Mouse (Mus musculus) testis, postnatal 10 days (tissue): Measurements from ENCODE around the gene Ubl5.
"Not testable (repeated sequence)": the region's sequence is repeated elsewhere in the genome, so short reads cannot be mapped to it uniquely, and the experiment has no call there.

Experiments used
- DNase-seq: peaks from one replicate; pipeline ENCODE4 v3.0.0; 2021; ENCODE audit warnings: low spot score

Gene Ubl5

GRCm38 (mm10) chr9:20657546-20657945, 14.9 kb downstream of the Ubl5 start:
- DNase-seq: no peak

GRCm38 (mm10) chr9:20662325-20662724, 19.6 kb downstream of the Ubl5 start:
- DNase-seq: peak; percentile 87

- DNase-seq: no peak
Observed at GRCm38 (mm10) chr9:20662874-20663273, 20.2 kb downstream of the Ubl5 start.

- DNase-seq: no peak
Observed at GRCm38 (mm10) chr9:20663956-20664355, 21.3 kb downstream of the Ubl5 start.

- DNase-seq: no peak
Observed at GRCm38 (mm10) chr9:20664366-20664765, 21.7 kb downstream of the Ubl5 start.

- DNase-seq: no peak
Observed at GRCm38 (mm10) chr9:20664982-20665637, 22.4 kb downstream of the Ubl5 start.

GRCm38 (mm10) chr9:20665925-20666324, 23.2 kb downstream of the Ubl5 start:
- peak; percentile 56 for DNase-seq

- no peak for DNase-seq
Observed at GRCm38 (mm10) chr9:20666510-20667034, 23.9 kb downstream of the Ubl5 start.

- no peak for DNase-seq
Observed at GRCm38 (mm10) chr9:20668065-20668464, 25.4 kb downstream of the Ubl5 start.

- DNase-seq: no peak
Observed at GRCm38 (mm10) chr9:20672047-20672446, 29.4 kb downstream of the Ubl5 start.

- DNase-seq: no peak
Observed at GRCm38 (mm10) chr9:20677892-20678291, 35.2 kb downstream of the Ubl5 start.

- DNase-seq: no peak
Observed at GRCm38 (mm10) chr9:20680378-20680958, 37.8 kb downstream of the Ubl5 start.

GRCm38 (mm10) chr9:20681546-20682388, 39.1 kb downstream of the Ubl5 start:
- no peak for DNase-seq

GRCm38 (mm10) chr9:20682389-20682722, 39.7 kb downstream of the Ubl5 start:
- DNase-seq: no peak

GRCm38 (mm10) chr9:20685081-20685861, 42.6 kb downstream of the Ubl5 start:
- DNase-seq: no peak

GRCm38 (mm10) chr9:20689403-20689802, 46.7 kb downstream of the Ubl5 start:
- DNase-seq: no peak

- DNase-seq: no peak
Observed at GRCm38 (mm10) chr9:20689913-20690312, 47.2 kb downstream of the Ubl5 start.

- DNase-seq: not testable (repeated sequence)
Observed at GRCm38 (mm10) chr9:20690449-20690848, 47.8 kb downstream of the Ubl5 start.

- no peak for DNase-seq
Observed at GRCm38 (mm10) chr9:20692863-20693262, 50.2 kb downstream of the Ubl5 start.

- no peak for DNase-seq
Observed at GRCm38 (mm10) chr9:20694721-20695235, 52.1 kb downstream of the Ubl5 start.

- no peak for DNase-seq
Observed at GRCm38 (mm10) chr9:20696107-20696712, 53.5 kb downstream of the Ubl5 start.
